In genomic region chr1:135844481-135844880, GRCm38 (mm10) we compare ENCODE assay signal across 15 mouse cellular contexts. TPM values are rescaled to one million over a fixed set of nuclear protein-coding genes. Genes with fewer than 3 reads are reported as not detected.
DNase-seq lines count a peak whose midpoint lies in the region; ATAC-seq and TF ChIP-seq lines count a peak whose summit lies in the region.
"Had no signal": no experiment of that assay in that cellular context is flagged by ENCODE, and none has a peak within 500 bp of the region (broad histone marks: within the 10 kb centered on the region; RNA-seq: fewer than 3 reads in every experiment).

No protein-coding gene starts in this region.

- H3K79me2 ChIP-seq in C2C12 (ENCODE audit: control insufficient read depth, insufficient read depth): peaks cover 67% of the 10 kb centered on the region

- peaks cover 15% of the 10 kb centered on the region for H3K4me1 ChIP-seq in forebrain, embryonic 10.5 days
- no peaks in the 10 kb centered on the region for H3K4me1 ChIP-seq in forebrain, embryonic 16.5 days (replicated peaks; ENCODE audit: control insufficient read depth, insufficient read depth, low read length)
- peaks cover 89% of the 10 kb centered on the region for H3K4me1 ChIP-seq in heart, embryonic 15.5 days (replicated peaks)

- no peak for TF ChIP-seq CTCF in C2C12 (IDR thresholded peaks at IDR 0.05; ENCODE audit: control insufficient read depth, insufficient read depth, insufficient read length)

- ATAC-seq in forebrain, embryonic 16.5 days: no peak
- ATAC-seq in heart, embryonic 15.5 days (replicated peaks; ENCODE audit: insufficient number of reproducible peaks, insufficient read depth, low FRiP score, low read depth): no peak; the same call in 1 of the 2 replicates
- ATAC-seq: hindbrain, embryonic 16.5 days had no signal

- no peak for DNase-seq in forebrain, embryonic 10.5 days (ENCODE audit: extremely low spot score, low spot score)
- DNase-seq in lung, postnatal 14 days: peak; percentile 55
- no peak for DNase-seq in urinary bladder, postnatal 36 days (ENCODE audit: low spot score in 2 of 2)
- DNase-seq in liver: no peak
- no peak for DNase-seq in kidney, adult 9 months
- DNase-seq: cerebellum, postnatal 36 days; spleen, adult 18-20 months had no signal

- H3K27ac ChIP-seq in forebrain, embryonic 10.5 days: peak overlapping the region; percentile 45
- no peak overlapping the region for H3K27ac ChIP-seq in forebrain, embryonic 16.5 days (ENCODE audit: low read length)
- H3K27ac ChIP-seq in heart, embryonic 15.5 days: peak overlapping the region; percentile 90
- H3K27ac ChIP-seq: layer of hippocampus, adult 2 months; midbrain, embryonic 10.5 days had no signal

- 86% methylated on average over 6 of the region's 6 CpGs for WGBS in forebrain, embryonic 10.5 days
- WGBS in forebrain, embryonic 16.5 days: 88% methylated on average over 6 of the region's 6 CpGs
- 18% methylated on average over 6 of the region's 6 CpGs for WGBS in heart, embryonic 15.5 days

- no peaks in the 10 kb centered on the region for H3K36me3 ChIP-seq in forebrain, embryonic 10.5 days (replicated peaks)
- H3K36me3 ChIP-seq in forebrain, embryonic 16.5 days (ENCODE audit: control insufficient read depth, insufficient read depth): no peaks in the 10 kb centered on the region
- H3K36me3 ChIP-seq in C2C12 (ENCODE audit: control insufficient read depth, insufficient read depth): peaks cover 25% of the 10 kb centered on the region
- H3K36me3 ChIP-seq in heart, embryonic 15.5 days: peaks cover 29% of the 10 kb centered on the region
- H3K36me3 ChIP-seq: midbrain, embryonic 10.5 days had no signal

- peak overlapping the region; percentile 25 for H3ac ChIP-seq in C2C12 (ENCODE audit: control insufficient read depth, insufficient read length, low read depth)

- H3K9ac ChIP-seq in forebrain, embryonic 16.5 days (replicated peaks; ENCODE audit: low read depth, low read length): no peak overlapping the region
- H3K9ac ChIP-seq in heart, embryonic 15.5 days: peak overlapping the region; percentile 24; the same call in 1 of the 2 replicates

- H3K9me3 ChIP-seq in forebrain, embryonic 10.5 days: no peaks in the 10 kb centered on the region
- no peaks in the 10 kb centered on the region for H3K9me3 ChIP-seq in forebrain, embryonic 16.5 days (ENCODE audit: control insufficient read depth, low read length)
- H3K9me3 ChIP-seq in heart, embryonic 15.5 days (replicated peaks): no peaks in the 10 kb centered on the region
- H3K9me3 ChIP-seq: midbrain, embryonic 10.5 days had no signal

- peaks cover 49% of the 10 kb centered on the region for H3K79me3 ChIP-seq in C2C12 (ENCODE audit: low read depth)

- no peak overlapping the region for H3K4me3 ChIP-seq in forebrain, embryonic 10.5 days
- H3K4me3 ChIP-seq in forebrain, embryonic 16.5 days (replicated peaks; ENCODE audit: low read length): no peak overlapping the region
- H3K4me3 ChIP-seq in C2C12 (ENCODE audit: insufficient read depth, poor library complexity, severe bottlenecking): peak overlapping the region; percentile 28
- H3K4me3 ChIP-seq in heart, embryonic 15.5 days: peak overlapping the region; percentile 57; the same call in 1 of the 2 replicates
- H3K4me3 ChIP-seq: erythroblast, embryonic 14.5 days; layer of hippocampus, adult 2 months; midbrain, embryonic 10.5 days had no signal

- no peak overlapping the region for H3K4me2 ChIP-seq in forebrain, embryonic 16.5 days (ENCODE audit: low read length)
- peak overlapping the region; percentile 58 for H3K4me2 ChIP-seq in heart, embryonic 15.5 days
- H3K4me2 ChIP-seq: liver, embryonic 11.5 days had no signal

- no peaks in the 10 kb centered on the region for H3K27me3 ChIP-seq in forebrain, embryonic 10.5 days (ENCODE audit: poor library complexity, severe bottlenecking)
- no peaks in the 10 kb centered on the region for H3K27me3 ChIP-seq in forebrain, embryonic 16.5 days (replicated peaks; ENCODE audit: control insufficient read depth, insufficient read depth, low read length)
- no peaks in the 10 kb centered on the region for H3K27me3 ChIP-seq in C2C12 (ENCODE audit: control insufficient read depth, insufficient read depth, insufficient read length)
- H3K27me3 ChIP-seq in heart, embryonic 15.5 days: no peaks in the 10 kb centered on the region

TF ChIP-seq in C2C12, 6 proteins besides CTCF, POLR2A, EP300 and RAD21:
- TF ChIP-seq CEBPB (IDR thresholded peaks at IDR 0.05; ENCODE audit: low read depth) (no peak), MYOD1 (IDR thresholded peaks at IDR 0.05; ENCODE audit: control insufficient read depth, insufficient read length, low read depth) (peak; percentile 85), MYOG (IDR thresholded peaks at IDR 0.05; ENCODE audit: control insufficient read depth, extremely low read depth, insufficient read length) (no peak), MAX (IDR thresholded peaks at IDR 0.05) (peak; percentile 18), USF1 (IDR thresholded peaks at IDR 0.05; ENCODE audit: low read depth) (no peak), FOSL1 (IDR thresholded peaks at IDR 0.05; ENCODE audit: insufficient read depth, low read length, poor library complexity, severe bottlenecking) (peak; percentile 54)

RNA-seq across cellular contexts. Expression of gene Tnnt2, which starts 8.3 kb away (rescaled TPM):
- polyA plus RNA-seq in forebrain, embryonic 10.5 days (2016; fragmentation: Nextera tagmentation; extraction: Ambion mirVana): 0.45 TPM in 1 of 2 replicates, not detected in the other
- 0.60 and 0.63 TPM in 2 replicates for polyA plus RNA-seq in forebrain, embryonic 16.5 days (2015; fragmentation: Nextera tagmentation; extraction: Ambion mirVana)
- 167 TPM for polyA plus RNA-seq in C2C12 (2012; fragmentation: generic; extraction: Trizol)
- polyA plus RNA-seq in heart, embryonic 15.5 days (2015; fragmentation: Nextera tagmentation; extraction: Ambion mirVana): 7,410 and 9,283 TPM in 2 replicates
- polyA plus RNA-seq: erythroblast, embryonic 14.5 days had no signal

RNA-seq across cellular contexts. Expression of gene Lad1, which starts 26.1 kb away (rescaled TPM):
- 3.1 and 3.7 TPM in 2 replicates for polyA plus RNA-seq in forebrain, embryonic 10.5 days (2016; fragmentation: Nextera tagmentation; extraction: Ambion mirVana)
- polyA plus RNA-seq in forebrain, embryonic 16.5 days (2015; fragmentation: Nextera tagmentation; extraction: Ambion mirVana): 0.31 and 0.44 TPM in 2 replicates
- polyA plus RNA-seq in C2C12 (2012; fragmentation: generic; extraction: Trizol): 0.48 TPM
- polyA plus RNA-seq in heart, embryonic 15.5 days (2015; fragmentation: Nextera tagmentation; extraction: Ambion mirVana): 3.2 and 5.8 TPM in 2 replicates
- polyA plus RNA-seq: erythroblast, embryonic 14.5 days had no signal

Comparison
In these comparisons a context has a peak if more than half of its experiments do, and no peak if none do; other contexts are left out.
1. H3K4me3 ChIP-seq: peak in C2C12 (single experiment) and heart, embryonic 15.5 days (single experiment); none in forebrain, embryonic 10.5 days (single experiment) and forebrain, embryonic 16.5 days (single experiment).
2. RNA of gene Tnnt2, which starts 8.3 kb away (polyA plus RNA-seq): 7,410 to 9,283 TPM in heart, embryonic 15.5 days and 167 TPM in C2C12 (single experiment); 0.60 to 0.63 TPM in forebrain, embryonic 16.5 days and 0.45 TPM in forebrain, embryonic 10.5 days; every median in the first group is over 100 times any median in the second.